Mouse (Mus musculus) liver, embryonic 12.5 days (tissue): Measurements from ENCODE around the gene Bahcc1. TPM values are rescaled to one million over a fixed set of nuclear protein-coding genes. Genes with fewer than 3 reads are reported as not detected.

ENCODE experiments used
- ATAC-seq: fragments of 200-750 bp; cut with Nextera tagmentation; 2 replicates; pipeline ENCODE4 v1.8.0; 2017; ENCODE audit warnings: moderate number of reproducible peaks, mild to moderate bottlenecking, moderate library complexity
- H3K27ac ChIP-seq: fragments of 300-500 bp; sonication (generic); 2 replicates; pipeline ENCODE4 v1.5.1; 2016; ENCODE audit warnings: mild to moderate bottlenecking
- H3K27me3 ChIP-seq: fragments of 300-500 bp; sonication (generic); replicated peaks from 2 replicates; pipeline ENCODE4 v1.6.1; 2016; ENCODE audit warnings: mild to moderate bottlenecking, moderate library complexity
- H3K36me3 ChIP-seq: fragments of 300-500 bp; sonication (generic); 2 replicates; pipeline ENCODE4 v1.6.1; 2016; ENCODE audit warnings: mild to moderate bottlenecking, moderate library complexity
- H3K4me1 ChIP-seq: fragments of 300-500 bp; sonication (generic); 2 replicates; pipeline ENCODE4 v1.6.1; 2016
- H3K4me2 ChIP-seq: fragments of 300-500 bp; sonication (generic); 2 replicates; pipeline ENCODE4 v1.6.1; 2016; ENCODE audit warnings: mild to moderate bottlenecking, moderate library complexity
- H3K4me3 ChIP-seq: fragments of 300-500 bp; sonication (generic); 2 replicates; pipeline ENCODE4 v1.5.1; 2016; ENCODE audit warnings: mild to moderate bottlenecking, moderate library complexity
- H3K9ac ChIP-seq: fragments of 300-500 bp; sonication (generic); 2 replicates; pipeline ENCODE4 v1.6.1; 2016; ENCODE audit warnings: mild to moderate bottlenecking, moderate library complexity
- H3K9me3 ChIP-seq: fragments of 300-500 bp; sonication (generic); replicated peaks from 2 replicates; pipeline ENCODE4 v1.6.1; 2016; ENCODE audit warnings: mild to moderate bottlenecking, moderate library complexity
- WGBS: fragments of 180-500 bp; shearing (Covaris S2); methylation state at CpG from one replicate; pipeline ENCODE4 v1.1.7; 2016; ENCODE audit not compliant: insufficient replicate concordance; 5-methylcytosine and 5-hydroxymethylcytosine counted together
- polyA plus RNA-seq: library from polyadenylated mRNA; unstranded; fragments of >200 nt; fragmentation: Nextera tagmentation; extraction: Ambion mirVana; gene quantifications from 2 replicates; pipeline ENCODE4 v1.2.1, GENCODE M21; 2016

Bahcc1 gene
- polyA plus RNA-seq, 1 experiment from 2014 or later = 3.5 TPM

- Histone ChIP-seq H3K27me3 (peaks cover 28% of the 10 kb centered on the region), H3K4me3 (no peak overlapping the region), H3K4me1 (peaks cover 81% of the 10 kb centered on the region), H3K27ac (no peak overlapping the region), H3K9ac (no peak overlapping the region), H3K4me2 (no peak overlapping the region), H3K9me3 (no peaks in the 10 kb centered on the region), H3K36me3 (no peaks in the 10 kb centered on the region)
- WGBS = 9% methylated on average over 5 of the region's 5 CpGs
- no peak for ATAC-seq
Observed at GRCm38 (mm10) chr11:120307132-120307413, 74.3 kb downstream of the Bahcc1 start.

GRCm38 (mm10) chr11:120307566-120308430 lies 75.1 kb downstream of the Bahcc1 start:
- 5% methylated on average over 19 of the region's 19 CpGs for WGBS
- Histone ChIP-seq H3K27ac (no peak overlapping the region), H3K4me1 (peaks cover 73% of the 10 kb centered on the region), H3K9me3 (no peaks in the 10 kb centered on the region), H3K36me3 (no peaks in the 10 kb centered on the region), H3K27me3 (peaks cover 28% of the 10 kb centered on the region), H3K9ac (no peak overlapping the region), H3K4me3 (no peak overlapping the region), H3K4me2 (peak overlapping the region; percentile 24)
- no peak for ATAC-seq

GRCm38 (mm10) chr11:120308441-120309320 lies 75.9 kb downstream of the Bahcc1 start:
- H3K9ac ChIP-seq = no peak overlapping the region
- no peak for ATAC-seq
- peaks cover 28% of the 10 kb centered on the region for H3K27me3 ChIP-seq
- H3K4me1 ChIP-seq = peaks cover 64% of the 10 kb centered on the region
- no peaks in the 10 kb centered on the region for H3K36me3 ChIP-seq
- H3K4me2 ChIP-seq = no peak overlapping the region
- no peaks in the 10 kb centered on the region for H3K9me3 ChIP-seq
- WGBS = 41% methylated on average over 15 of the region's 15 CpGs
- H3K4me3 ChIP-seq = no peak overlapping the region
- no peak overlapping the region for H3K27ac ChIP-seq

GRCm38 (mm10) chr11:120310813-120311312 lies 78.1 kb downstream of the Bahcc1 start:
- Histone ChIP-seq H3K4me2 (peak overlapping the region; percentile 95), H3K9ac (peak overlapping the region; percentile 77), H3K36me3 (no peaks in the 10 kb centered on the region), H3K27me3 (peaks cover 32% of the 10 kb centered on the region), H3K4me1 (peaks cover 58% of the 10 kb centered on the region), H3K4me3 (peak overlapping the region; percentile 60), H3K27ac (peak overlapping the region; percentile 81), H3K9me3 (no peaks in the 10 kb centered on the region)
- ATAC-seq = peak; percentile 85
- 2% methylated on average over 42 of the region's 45 CpGs for WGBS

- Histone ChIP-seq H3K9me3 (no peaks in the 10 kb centered on the region), H3K36me3 (no peaks in the 10 kb centered on the region), H3K4me1 (peaks cover 54% of the 10 kb centered on the region), H3K9ac (peak overlapping the region; percentile 77), H3K4me3 (peak overlapping the region; percentile 60), H3K4me2 (peak overlapping the region; percentile 95), H3K27me3 (peaks cover 27% of the 10 kb centered on the region), H3K27ac (peak overlapping the region; percentile 81)
- WGBS = 59% methylated on average over 10 of the region's 10 CpGs
- no peak for ATAC-seq
Observed at GRCm38 (mm10) chr11:120311561-120311960, 78.8 kb downstream of the Bahcc1 start.

- no peak for ATAC-seq
- peaks cover 21% of the 10 kb centered on the region for H3K27me3 ChIP-seq
- no peaks in the 10 kb centered on the region for H3K36me3 ChIP-seq
- H3K4me2 ChIP-seq = no peak overlapping the region
- no peaks in the 10 kb centered on the region for H3K9me3 ChIP-seq
- H3K4me3 ChIP-seq = no peak overlapping the region
- 75% methylated on average over 6 of the region's 6 CpGs for WGBS
- H3K4me1 ChIP-seq = peaks cover 54% of the 10 kb centered on the region
- no peak overlapping the region for H3K9ac ChIP-seq
- H3K27ac ChIP-seq = no peak overlapping the region
Observed at GRCm38 (mm10) chr11:120312069-120312468, 79.3 kb downstream of the Bahcc1 start.

GRCm38 (mm10) chr11:120313906-120314685 lies 81.3 kb downstream of the Bahcc1 start:
- Histone ChIP-seq H3K4me2 (no peak overlapping the region), H3K4me3 (no peak overlapping the region), H3K4me1 (peaks cover 47% of the 10 kb centered on the region), H3K36me3 (no peaks in the 10 kb centered on the region), H3K9me3 (no peaks in the 10 kb centered on the region), H3K27ac (no peak overlapping the region), H3K27me3 (peaks cover 6% of the 10 kb centered on the region), H3K9ac (no peak overlapping the region)
- ATAC-seq = no peak
- WGBS = 62% methylated on average over 6 of the region's 6 CpGs

GRCm38 (mm10) chr11:120314721-120315415 lies 82.1 kb downstream of the Bahcc1 start:
- 0 out of 2 replicates have a peak, but pooled peaks cover 3% of the 10 kb centered on the region for H3K27me3 ChIP-seq
- peak overlapping the region; percentile 64 for H3K4me3 ChIP-seq
- H3K4me1 ChIP-seq = peaks cover 47% of the 10 kb centered on the region
- WGBS = 64% methylated on average over 16 of the region's 16 CpGs
- peak overlapping the region; percentile 96 for H3K27ac ChIP-seq
- H3K9ac ChIP-seq = peak overlapping the region; percentile 68
- H3K9me3 ChIP-seq = no peaks in the 10 kb centered on the region
- H3K4me2 ChIP-seq = peak overlapping the region; percentile 98
- H3K36me3 ChIP-seq = no peaks in the 10 kb centered on the region
- ATAC-seq = no peak

GRCm38 (mm10) chr11:120315416-120315761 lies 82.6 kb downstream of the Bahcc1 start:
- 46% methylated on average over 4 of the region's 4 CpGs for WGBS
- peak overlapping the region; percentile 98 for H3K4me2 ChIP-seq
- H3K9ac ChIP-seq = peak overlapping the region; percentile 68
- H3K9me3 ChIP-seq = no peaks in the 10 kb centered on the region
- H3K36me3 ChIP-seq = no peaks in the 10 kb centered on the region
- H3K27me3 ChIP-seq = 0 out of 2 replicates have a peak, but pooled peaks cover 3% of the 10 kb centered on the region
- peak overlapping the region; percentile 64 for H3K4me3 ChIP-seq
- ATAC-seq = no peak
- peak overlapping the region; percentile 96 for H3K27ac ChIP-seq
- H3K4me1 ChIP-seq = peaks cover 43% of the 10 kb centered on the region

- no peaks in the 10 kb centered on the region for H3K9me3 ChIP-seq
- H3K4me2 ChIP-seq = peak overlapping the region; percentile 98
- H3K4me1 ChIP-seq = peaks cover 37% of the 10 kb centered on the region
- 5% methylated on average over 28 of the region's 37 CpGs for WGBS
- peak overlapping the region; percentile 64 for H3K4me3 ChIP-seq
- peak overlapping the region; percentile 83 for H3K9ac ChIP-seq
- ATAC-seq = peak; percentile 98
- H3K36me3 ChIP-seq = no peaks in the 10 kb centered on the region
- peak overlapping the region; percentile 96 for H3K27ac ChIP-seq
- H3K27me3 ChIP-seq = 0 out of 2 replicates have a peak, but pooled peaks cover 3% of the 10 kb centered on the region
Observed at GRCm38 (mm10) chr11:120315832-120316689, 83.3 kb downstream of the Bahcc1 start.
